Mouse (Mus musculus) brain, embryonic 14.5 days (tissue): ENCODE measurements around the gene Cenpm.

ENCODE experiments used
- CTCF ChIP-seq: fragments of 200-500 bp; IDR thresholded peaks from 2 replicates; pipeline ENCODE4 v1.5.1; 2012; ENCODE audit warnings: inconsistent platforms, mild to moderate bottlenecking, moderate library complexity, borderline replicate concordance; ENCODE audit not compliant: insufficient read depth, insufficient read length; ENCODE audit errors: extremely low read depth
- POLR2A ChIP-seq: fragments of 200-500 bp; IDR thresholded peaks from 2 replicates; pipeline ENCODE4 v1.6.1; 2012; ENCODE audit warnings: mild to moderate bottlenecking, inconsistent platforms, borderline replicate concordance; ENCODE audit not compliant: poor library complexity, insufficient read depth, insufficient read length, severe bottlenecking; ENCODE audit errors: extremely low read depth

GRCm38 (mm10) chr15:82211281-82211680 is 33.3 kb downstream of the Cenpm start:
- no peak for TF ChIP-seq POLR2A
- no peak for TF ChIP-seq CTCF
